Mouse (Mus musculus) MN1 (cell line): Measurements from ENCODE around the gene Cpsf3.

Experiments used
- DNase-seq: peaks from one replicate; pipeline ENCODE4 v3.0.0-alpha.2; 2016; ENCODE audit warnings: low spot score

Cpsf3 gene

GRCm38 (mm10) chr12:21333766-21334165 is 48.6 kb downstream of the Cpsf3 start:
- no peak for DNase-seq

- no peak for DNase-seq
Observed at GRCm38 (mm10) chr12:21335869-21336268, 50.7 kb downstream of the Cpsf3 start.

- no peak for DNase-seq
Observed at GRCm38 (mm10) chr12:21337171-21337570, 52.0 kb downstream of the Cpsf3 start.

- DNase-seq = no peak
Observed at GRCm38 (mm10) chr12:21340674-21341073, 55.5 kb downstream of the Cpsf3 start.

GRCm38 (mm10) chr12:21346972-21347371 is 61.8 kb downstream of the Cpsf3 start:
- no peak for DNase-seq

- no peak for DNase-seq
Observed at GRCm38 (mm10) chr12:21350113-21350876, 65.1 kb downstream of the Cpsf3 start.

- no peak for DNase-seq
Observed at GRCm38 (mm10) chr12:21353681-21354080, 68.5 kb downstream of the Cpsf3 start.

- DNase-seq = no peak
Observed at GRCm38 (mm10) chr12:21362686-21363085, 77.5 kb downstream of the Cpsf3 start.

- no peak for DNase-seq
Observed at GRCm38 (mm10) chr12:21363195-21363594, 78.0 kb downstream of the Cpsf3 start.
